Mouse (Mus musculus) brain, adult 10 weeks (tissue): ENCODE results near the gene Olfr372. TPM values are rescaled to one million over a fixed set of nuclear protein-coding genes. Genes with fewer than 3 reads are reported as not detected.

Experiments
- polyA plus RNA-seq: library from polyadenylated mRNA; stranded (reverse); fragments of 350-450 nt; fragmentation: Illumina TruSeq; extraction: RNeasy Lipid Tissue Mini Kit (QIAGEN cat#74804); gene quantifications from one replicate; pipeline ENCODE4 v1.2.3, GENCODE M21; 2015; ENCODE audit warnings: low read depth, low replicate concordance

Olfr372 gene
- polyA plus RNA-seq, result not detected

DNA sequence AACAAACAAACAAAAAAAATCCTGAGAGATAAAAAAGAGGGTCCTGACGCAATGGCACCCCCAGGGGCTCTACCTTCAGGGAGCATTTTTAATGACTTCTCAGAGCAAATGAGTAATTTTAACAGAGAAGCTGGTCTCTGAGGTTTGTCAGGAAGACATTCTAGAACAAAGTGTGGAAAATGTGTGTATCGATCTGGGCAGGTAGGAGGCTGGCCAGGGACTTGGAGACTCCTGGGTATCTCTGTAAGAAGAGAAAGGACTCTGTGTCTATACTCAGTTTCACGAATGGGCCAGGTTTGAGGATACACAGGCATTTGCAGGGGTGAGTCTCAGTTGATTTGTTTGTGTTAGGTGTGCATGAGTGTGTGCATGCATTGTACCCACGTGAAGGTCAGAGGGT lies at the start of gene Olfr372:
Olfr372 (plus strand) TSS at position 301 of the 400 bp plus-strand sequence.

DNA sequence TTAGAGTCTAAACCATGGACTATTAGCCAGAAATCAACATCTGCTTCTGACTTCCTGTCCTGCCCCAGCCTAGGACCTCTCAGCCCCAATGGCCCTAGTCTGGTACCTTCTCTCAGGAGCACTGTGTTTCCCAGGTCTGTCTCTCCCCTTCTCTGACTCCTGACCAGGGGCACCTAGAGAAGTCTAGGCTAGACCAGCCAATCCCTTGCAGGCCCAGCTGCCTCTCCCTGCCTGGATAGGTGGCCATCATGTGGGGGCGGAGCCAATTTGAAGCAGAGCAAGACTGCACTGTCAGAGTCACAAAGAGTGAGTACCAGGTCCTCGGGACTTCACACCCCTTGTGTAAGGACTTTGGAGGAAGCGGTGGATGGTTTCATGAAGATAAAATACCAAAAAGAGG lies 31.5 kb upstream of the Olfr372 start, which contains the start of gene Cyp4f18:
Cyp4f18 (minus strand) TSS at position 154 of the 400 bp plus-strand sequence.

DNA sequence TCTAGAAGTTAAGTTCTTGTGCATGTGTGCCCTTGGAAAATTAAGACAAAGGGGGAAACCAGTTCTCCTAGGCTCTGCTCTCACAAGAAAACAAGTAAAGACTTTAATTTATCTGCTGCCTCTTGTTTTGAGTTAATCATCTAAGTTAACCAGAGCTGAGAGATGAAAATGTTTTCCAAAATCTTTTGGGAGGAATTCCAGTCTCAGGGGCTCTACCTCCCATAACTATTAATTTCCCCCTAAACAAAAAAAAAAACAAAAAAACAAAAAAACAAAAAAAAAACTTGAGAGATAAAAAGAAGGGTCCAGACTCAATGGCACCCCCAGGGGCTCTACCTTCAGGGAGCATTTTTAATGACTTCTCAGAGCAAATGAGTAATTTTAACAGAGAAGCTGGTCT lies 41.9 kb downstream of the Olfr372 start, which contains the start of gene Olfr373:
Olfr373 (plus strand) TSS at position 301 of the 400 bp plus-strand sequence.

DNA sequence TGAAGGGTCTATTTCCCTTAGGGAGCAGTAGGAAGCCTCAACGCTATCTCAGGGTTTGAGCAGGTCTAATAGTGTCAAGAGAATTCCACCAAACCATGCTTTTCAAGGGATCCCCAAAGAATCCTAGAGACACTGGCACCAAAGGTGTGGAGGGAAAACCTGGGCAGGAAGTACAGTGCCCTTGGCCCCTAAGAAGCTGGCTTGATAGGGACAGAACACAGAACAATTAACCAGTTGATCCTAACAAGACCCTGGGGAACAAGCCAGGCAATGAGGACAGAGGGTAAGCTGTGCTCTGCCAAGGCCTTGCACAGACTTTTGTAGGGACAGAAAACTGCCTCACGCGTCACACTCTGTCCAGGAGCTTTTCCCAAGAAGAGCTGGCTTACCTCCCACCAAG lies 65.7 kb downstream of the Olfr372 start, which contains the start of gene Olfr374:
Olfr374 (plus strand) TSS at position 301 of the 400 bp plus-strand sequence.

Other genes starting within 250 kb of the Olfr372 start
- 6.1 TPM for gene Zfp709, start 159.2 kb upstream of the Olfr372 start, polyA plus RNA-seq
- gene Zfp882, start 132.6 kb upstream of the Olfr372 start, polyA plus RNA-seq, result 8.8 TPM
- 43.0 TPM for gene Zfp617, start 132.6 kb upstream of the Olfr372 start, polyA plus RNA-seq
- gene Zfp961, start 90.2 kb upstream of the Olfr372 start, polyA plus RNA-seq, result 15.6 TPM
- not detected for gene Cyp4f18, start 31.6 kb upstream of the Olfr372 start, polyA plus RNA-seq
- gene Olfr373, start 42.0 kb downstream of the Olfr372 start, polyA plus RNA-seq, result not detected
- gene Olfr374, start 65.8 kb downstream of the Olfr372 start, polyA plus RNA-seq, result not detected
- 41.8 TPM for gene Tpm4, start 93.8 kb downstream of the Olfr372 start, polyA plus RNA-seq
- gene Rab8a, start 120.0 kb downstream of the Olfr372 start, polyA plus RNA-seq, result 52.3 TPM
- not detected for gene Hsh2d, start 148.4 kb downstream of the Olfr372 start, polyA plus RNA-seq
- not detected for gene Cib3, start 171.6 kb downstream of the Olfr372 start, polyA plus RNA-seq
- not detected for gene Gm11034, start 172.4 kb downstream of the Olfr372 start, polyA plus RNA-seq
- 80.9 TPM for gene Fam32a, start 178.5 kb downstream of the Olfr372 start, polyA plus RNA-seq
- gene Ap1m1, start 198.8 kb downstream of the Olfr372 start, polyA plus RNA-seq, result 83.9 TPM